Mouse (Mus musculus) thymus, postnatal 14 days (tissue): Measurements from ENCODE around the gene Aadat.
A peak's percentile ranks its signal among the peaks of the same experiment; 100 is the strongest.
"Not testable (repeated sequence)": the region's sequence is repeated elsewhere in the genome, so short reads cannot be mapped to it uniquely, and the experiment has no call there.

Experiments
- DNase-seq: peaks from one replicate; pipeline ENCODE4 v3.0.0; 2021

Aadat gene

DNA sequence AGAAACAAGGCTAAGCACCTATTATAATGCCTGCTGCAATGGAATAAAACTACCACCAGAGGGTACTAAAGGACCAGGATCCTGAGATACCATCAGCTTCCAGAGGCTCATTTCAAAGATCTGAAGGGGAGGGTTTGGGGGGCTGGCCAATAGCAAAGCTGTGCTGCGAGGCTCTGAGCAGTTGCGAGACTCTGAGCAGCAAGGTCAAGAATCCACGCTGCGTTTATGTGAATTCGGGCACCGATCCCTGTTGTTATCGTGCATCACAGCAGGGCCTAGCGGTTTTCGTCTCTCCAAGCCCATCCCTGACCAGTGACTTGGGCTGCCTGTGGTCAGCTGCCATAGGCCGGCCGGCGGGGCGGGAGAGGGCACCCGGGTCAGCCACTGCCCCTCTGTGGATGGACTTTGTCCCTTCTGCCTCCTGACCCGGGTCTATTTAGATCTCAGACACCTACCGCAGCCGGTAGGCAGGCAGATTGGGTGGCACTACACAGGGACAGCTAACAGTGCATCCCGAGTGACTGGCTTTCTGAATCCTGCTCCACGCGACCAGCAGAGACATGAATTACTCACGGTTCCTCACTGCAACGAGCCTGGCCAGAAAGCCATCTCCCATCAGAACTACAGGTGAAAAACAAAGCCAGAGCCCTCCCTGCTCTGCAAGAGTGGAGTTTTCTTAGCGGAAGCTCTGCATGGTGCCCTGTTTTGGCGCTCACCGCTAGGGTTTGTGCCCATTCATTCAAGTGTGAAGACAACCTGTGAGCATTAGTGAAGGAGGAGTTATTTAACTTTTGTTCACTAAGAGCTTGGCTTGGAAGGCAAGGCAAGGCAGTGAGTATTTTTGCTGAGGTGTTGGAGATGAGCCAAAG is at the start of gene Aadat:
Gene Aadat (plus strand): TSS at position 280 of the 869 bp plus-strand sequence.
- DNase-seq, result peak; percentile 4

DNA sequence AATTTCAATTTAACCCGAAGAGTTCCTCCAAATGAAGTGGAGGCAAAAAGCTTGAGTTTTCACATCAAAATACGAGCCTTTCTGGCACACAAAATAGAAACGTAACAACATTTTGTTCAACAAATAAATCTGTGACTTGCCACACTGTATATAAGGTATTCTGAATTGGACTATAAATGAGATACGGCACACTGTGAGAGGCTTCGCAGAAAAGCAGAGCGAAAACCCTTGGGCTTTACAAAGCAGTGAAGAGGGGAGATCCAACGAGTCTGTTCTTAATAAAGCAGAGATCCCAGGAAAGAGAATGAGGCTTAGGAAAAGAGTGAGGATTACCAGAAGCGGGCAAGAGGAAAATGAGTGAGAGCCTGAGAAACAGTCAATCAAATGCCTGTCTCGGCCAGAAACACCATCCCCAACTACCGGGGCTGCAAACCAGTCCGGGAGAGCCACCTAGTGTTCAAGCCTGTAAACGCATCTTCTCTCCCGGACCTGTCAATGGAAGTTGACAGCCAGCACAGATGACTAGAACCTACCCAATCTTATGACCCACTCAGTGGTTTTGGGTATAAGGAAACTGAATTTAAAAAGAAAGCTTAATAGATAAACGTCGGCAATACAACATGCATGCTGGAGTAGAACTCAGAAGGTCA is 38.9 kb upstream of the Aadat start:
- peak; percentile 8 for DNase-seq

GRCm38 (mm10) chr8:60490147-60490546 is 15.6 kb upstream of the Aadat start:
- DNase-seq, result no peak

DNA sequence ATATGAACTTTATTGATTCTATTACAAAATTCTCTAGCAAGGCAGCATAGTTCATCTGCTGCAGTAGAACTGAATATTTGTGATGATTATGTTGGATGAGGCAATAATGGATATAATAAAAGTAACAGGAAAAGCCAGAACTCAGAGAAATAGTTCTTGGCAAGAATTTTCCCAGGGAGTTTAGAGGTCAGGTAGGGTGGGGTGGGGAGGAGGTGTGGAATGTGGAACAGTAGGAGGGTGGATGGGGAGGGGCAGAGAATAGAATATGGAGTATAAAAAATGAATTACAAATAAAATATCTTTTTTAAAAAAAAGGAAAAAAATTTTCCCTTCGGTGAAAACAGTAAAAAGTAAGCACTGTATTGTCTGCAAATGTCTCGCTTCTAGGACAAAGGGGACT is 13.9 kb upstream of the Aadat start:
- DNase-seq, result no peak

DNA sequence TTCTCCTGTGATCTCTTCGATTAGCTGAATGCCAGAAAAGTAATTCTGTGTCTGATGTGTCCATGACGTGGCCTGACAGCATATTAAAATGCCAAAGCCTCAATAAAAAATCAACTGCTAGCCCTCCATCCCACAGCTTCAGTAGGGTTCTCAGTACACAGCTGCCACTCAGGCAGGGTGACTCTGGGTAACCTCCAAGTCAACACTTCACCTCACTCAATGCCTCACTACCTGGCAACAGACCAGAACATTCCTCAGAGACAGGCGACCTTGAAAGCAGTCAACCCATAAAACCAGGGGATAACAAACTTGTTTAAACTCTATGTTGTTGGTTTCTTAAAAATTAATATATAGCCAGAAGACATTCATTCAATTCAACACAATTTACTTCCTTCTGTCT is 13.3 kb upstream of the Aadat start:
- DNase-seq, result no peak

GRCm38 (mm10) chr8:60494606-60495005 is 11.1 kb upstream of the Aadat start:
- DNase-seq, result no peak

DNA sequence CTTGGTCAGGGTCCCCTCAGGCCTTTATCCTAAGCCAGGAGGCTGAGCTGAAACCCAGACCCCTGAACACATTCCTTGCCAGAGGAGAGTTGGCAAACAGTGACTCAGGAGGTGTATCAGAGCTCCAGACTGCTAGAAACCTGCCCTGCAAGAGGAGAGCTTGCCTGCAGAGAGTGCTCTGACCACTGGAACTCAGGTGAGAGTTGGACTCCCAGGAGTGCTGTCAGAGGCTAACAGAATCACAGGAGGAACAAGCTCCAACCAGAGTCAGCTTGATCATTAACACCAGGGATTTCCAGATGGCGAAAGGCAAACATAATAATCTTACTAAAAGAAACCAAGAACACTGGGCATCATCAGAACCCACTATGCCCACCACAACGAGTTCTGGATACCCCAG is 10.7 kb upstream of the Aadat start:
- DNase-seq, result not testable (repeated sequence)

- DNase-seq, result no peak
Observed at GRCm38 (mm10) chr8:60503098-60503497, 2.6 kb upstream of the Aadat start, which contains the start of gene Gm10283. Gene Gm10283, minus strand, starts transcription at chr8:60503198.

DNA sequence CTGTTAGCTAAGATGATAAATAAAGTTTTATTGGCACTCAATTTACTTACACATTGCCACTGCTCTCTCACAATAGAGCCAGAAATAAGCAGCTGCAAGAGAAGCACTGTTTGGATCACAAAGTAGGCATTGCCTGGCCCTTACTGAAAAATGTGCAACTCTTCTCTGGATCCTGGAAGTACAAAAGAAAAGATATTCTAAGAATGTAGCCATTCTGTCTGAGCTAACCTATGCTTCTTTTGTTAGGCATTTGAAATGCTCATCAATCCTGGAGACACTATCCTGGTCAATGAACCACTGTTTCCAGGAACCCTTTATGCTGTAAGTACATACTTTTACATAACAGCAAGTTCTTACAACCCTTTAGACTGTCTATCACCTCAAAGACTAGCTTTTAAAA is 12.6 kb downstream of the Aadat start:
- no peak for DNase-seq

DNA sequence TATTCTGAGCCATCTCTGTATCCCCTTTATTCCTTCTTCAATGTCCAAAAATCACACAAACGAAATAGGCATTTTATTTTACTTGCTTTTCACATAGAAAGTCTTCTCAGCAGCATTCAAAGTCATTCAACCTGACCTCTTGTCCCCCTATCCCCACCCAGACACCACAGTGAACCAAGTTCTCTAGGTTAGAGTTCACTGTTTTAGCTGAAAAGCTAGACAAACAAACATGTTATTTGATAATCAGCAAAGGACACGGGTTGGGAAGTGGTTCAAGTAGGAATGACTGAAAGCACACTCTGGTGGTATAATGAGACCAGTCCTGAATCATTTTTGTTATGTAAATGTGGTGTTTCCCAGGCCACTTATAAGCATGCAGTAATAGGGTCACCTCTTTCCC is 29.2 kb downstream of the Aadat start:
- no peak for DNase-seq

DNA sequence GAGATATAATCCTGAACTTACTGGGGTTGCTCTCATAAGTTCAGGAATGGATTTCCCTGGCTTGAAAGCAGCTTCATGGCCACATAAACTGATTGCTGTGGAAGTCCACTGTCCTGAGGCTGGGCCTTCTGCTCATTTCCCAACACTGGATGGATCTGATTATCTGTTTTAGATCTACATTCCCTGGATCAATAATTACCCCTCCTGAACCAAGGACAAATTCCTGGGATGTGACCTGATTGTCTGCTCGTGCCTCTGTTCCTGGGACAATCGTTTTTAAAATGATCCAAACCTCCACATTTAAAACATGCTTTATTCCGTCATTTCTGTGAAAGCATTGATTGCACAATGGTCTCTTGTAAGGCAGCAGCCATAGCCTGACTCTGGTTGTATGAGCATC is 61.1 kb downstream of the Aadat start:
- no peak for DNase-seq

GRCm38 (mm10) chr8:60577231-60577630 is 71.5 kb downstream of the Aadat start:
- DNase-seq, result no peak

DNA sequence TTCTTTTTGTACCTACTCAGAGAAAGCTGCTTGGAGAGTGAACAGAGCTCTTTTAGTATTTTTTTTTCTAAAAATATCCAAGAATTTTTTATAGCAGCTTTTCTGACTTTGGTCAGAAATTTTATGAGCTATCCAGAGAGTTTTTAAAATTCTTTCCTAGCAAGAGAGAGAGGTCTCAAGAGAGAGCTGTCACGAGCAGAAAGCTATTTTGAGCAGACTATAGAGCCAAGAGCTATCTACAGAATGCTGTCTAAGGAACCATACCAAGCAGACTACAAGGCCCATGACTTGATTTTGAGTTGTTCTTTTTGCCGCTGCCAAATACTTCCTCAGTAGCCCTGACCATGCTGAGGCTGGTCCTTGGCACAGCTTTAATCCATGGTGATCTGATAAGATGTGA is 77.6 kb downstream of the Aadat start:
- no peak for DNase-seq

GRCm38 (mm10) chr8:60591352-60592105 is 85.8 kb downstream of the Aadat start:
- not testable (repeated sequence) for DNase-seq

DNA sequence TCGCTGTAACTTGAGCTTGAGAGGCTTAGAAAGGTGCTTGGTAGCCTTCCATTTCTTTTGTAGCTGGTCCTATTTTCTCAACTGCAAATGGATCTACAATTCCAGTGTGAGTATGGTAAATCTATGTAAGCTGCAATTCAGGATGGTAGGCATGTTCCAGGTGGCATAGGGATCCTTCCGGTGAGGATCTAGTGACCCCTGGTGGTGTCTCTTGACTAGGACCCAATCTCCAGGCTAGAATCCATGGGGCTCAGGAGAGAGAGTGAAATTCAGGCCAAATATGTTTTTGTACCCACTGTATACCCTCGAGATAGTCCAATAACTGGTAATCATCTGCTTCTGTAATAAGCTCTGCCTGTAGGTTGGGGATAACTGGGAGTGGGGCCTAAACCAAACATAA is 89.0 kb downstream of the Aadat start:
- no peak for DNase-seq
